Mouse (Mus musculus) macrophage (primary cell): ENCODE data around the gene Gna14. TPM values are rescaled to one million over a fixed set of nuclear protein-coding genes. Genes with fewer than 3 reads are reported as not detected.

Source experiments
- H3K27ac ChIP-seq: fragments of 350-480 bp; formaldehyde crosslinking; 2 replicates; pipeline ENCODE4 v1.9.0; 2021
- H3K36me3 ChIP-seq: fragments of 350-480 bp; formaldehyde crosslinking; 2 replicates; pipeline ENCODE4 v1.9.0; 2021; ENCODE audit errors: inconsistent target
- H3K4me3 ChIP-seq: fragments of 350-480 bp; formaldehyde crosslinking; 2 replicates; pipeline ENCODE4 v1.9.0; 2021; ENCODE audit errors: inconsistent target
- H3K79me2 ChIP-seq: fragments of 350-480 bp; formaldehyde crosslinking; 2 replicates; pipeline ENCODE4 v1.9.0; 2021; ENCODE audit errors: inconsistent target
- WGBS: methylation state at CpG from one replicate; pipeline ENCODE4 v1.1.7; 2026; ENCODE audit warnings: inconsistent platforms; ENCODE audit not compliant: missing documents; 5-methylcytosine and 5-hydroxymethylcytosine counted together
- polyA plus RNA-seq: library from polyadenylated mRNA; stranded (reverse); fragments of 250-400 nt; gene quantifications from 3 replicates; pipeline ENCODE4 v1.2.4, GENCODE M21; 2018; ENCODE audit warnings: inconsistent platforms
- total RNA-seq, 78 experiments: library from RNA; depleted of rRNA; stranded (reverse); fragments of 250-400 nt; gene quantifications; 1 replicate in 9 of 78; 2 replicates in 24 of 78; 3 replicates in 43 of 78; 4 replicates in 2 of 78; pipeline ENCODE4 v1.2.4; 2018; ENCODE audit warnings: inconsistent platforms in 56 of 78

Gene Gna14
- total RNA-seq (2018; cell fraction: chromatin; rRNA removed): under 1 TPM in 1 of 26 experiments, not detected in 25; 0.22 TPM
- total RNA-seq (2018; cell fraction: cytosol; rRNA removed): under 1 TPM in 10 of 26 experiments, not detected in 16; 0.03 to 0.17 (median 0.05) TPM
- total RNA-seq (2018; cell fraction: nucleus; rRNA removed): under 1 TPM in 3 of 26 experiments, not detected in 23; 0.17 to 0.37 (median 0.34) TPM
- polyA plus RNA-seq: 0.11 to 0.13 TPM in 2 of 3 replicates, not detected in the other

GRCm38 (mm10) chr19:16435531-16436231, at the start of gene Gna14:
Gna14 (plus strand) TSS chr19:16435762.
- Histone ChIP-seq H3K36me3 (no peaks in the 10 kb centered on the region), H3K79me2 (no peaks in the 10 kb centered on the region), H3K4me3 (peak within 1 kb of the TSS; percentile 17; the same call in 1 of the 2 replicates), H3K27ac (no peak within 1 kb of the TSS)
- WGBS: 3% methylated on average over 27 of the region's 27 CpGs

- WGBS: 74% methylated on average over 6 of the region's 6 CpGs
- Histone ChIP-seq H3K36me3 (peaks cover 25% of the 10 kb centered on the region; the same call in 1 of the 2 replicates), H3K4me3 (no peak overlapping the region), H3K27ac (peak overlapping the region; percentile 33), H3K79me2 (peaks cover under 1% of the 10 kb centered on the region; the same call in 1 of the 2 replicates)
These were observed 49.0 kb upstream of the Gna14 start for GRCm38 (mm10) chr19:16386514-16386913.

- Histone ChIP-seq H3K79me2 (no peaks in the 10 kb centered on the region), H3K36me3 (peaks cover 10% of the 10 kb centered on the region; the same call in 1 of the 2 replicates), H3K27ac (no peak overlapping the region), H3K4me3 (no peak overlapping the region)
- 96% methylated on average over 6 of the region's 6 CpGs for WGBS
These were observed 45.3 kb upstream of the Gna14 start for GRCm38 (mm10) chr19:16390192-16390795.

- 95% methylated on average over 5 of the region's 5 CpGs for WGBS
- Histone ChIP-seq H3K27ac (no peak overlapping the region), H3K4me3 (no peak overlapping the region), H3K36me3 (no peaks in the 10 kb centered on the region), H3K79me2 (no peaks in the 10 kb centered on the region)
These were observed 41.2 kb upstream of the Gna14 start for GRCm38 (mm10) chr19:16394381-16394780.

GRCm38 (mm10) chr19:16403101-16403500, 32.5 kb upstream of the Gna14 start:
- 93% methylated on average over 6 of the region's 6 CpGs for WGBS
- H3K36me3 ChIP-seq: no peaks in the 10 kb centered on the region
- no peaks in the 10 kb centered on the region for H3K79me2 ChIP-seq
- H3K27ac ChIP-seq: no peak overlapping the region
- no peak overlapping the region for H3K4me3 ChIP-seq

- WGBS: 0% methylated on average over 1 of the region's 1 CpGs
- peak overlapping the region; percentile 79 for H3K27ac ChIP-seq
These were observed 27.8 kb upstream of the Gna14 start for GRCm38 (mm10) chr19:16407727-16408126.

DNA sequence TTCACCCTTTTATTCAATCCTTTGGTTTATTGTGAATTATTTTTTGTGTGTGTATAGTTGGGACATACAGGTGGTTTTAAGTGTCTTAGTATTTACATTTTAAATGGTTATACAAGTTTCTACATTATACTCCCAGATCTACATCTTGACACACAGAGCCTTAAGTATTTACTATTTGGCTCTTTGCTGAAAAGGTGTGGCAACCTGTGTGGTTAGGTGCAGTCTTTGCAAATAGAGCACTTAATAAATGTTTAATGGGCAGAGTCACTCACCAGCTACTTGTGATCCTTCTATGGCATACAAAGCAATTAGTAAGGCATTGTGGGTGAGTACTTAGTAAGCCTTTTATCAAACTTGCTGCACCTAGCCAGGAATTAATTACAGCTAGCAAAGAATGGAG, 24.3 kb upstream of the Gna14 start:
- Histone ChIP-seq H3K4me3 (no peak overlapping the region), H3K36me3 (no peaks in the 10 kb centered on the region), H3K27ac (no peak overlapping the region), H3K79me2 (no peaks in the 10 kb centered on the region)

More at GRCm38 (mm10) chr19:16407727-16408126, 27.8 kb upstream of the Gna14 start:
- H3K79me2 ChIP-seq: no peaks in the 10 kb centered on the region
- no peak overlapping the region for H3K4me3 ChIP-seq
- H3K36me3 ChIP-seq: no peaks in the 10 kb centered on the region

- 94% methylated on average over 5 of the region's 5 CpGs for WGBS
- Histone ChIP-seq H3K36me3 (no peaks in the 10 kb centered on the region), H3K4me3 (no peak overlapping the region), H3K79me2 (no peaks in the 10 kb centered on the region), H3K27ac (no peak overlapping the region)
These were observed 17.4 kb upstream of the Gna14 start for GRCm38 (mm10) chr19:16418086-16418663.

DNA sequence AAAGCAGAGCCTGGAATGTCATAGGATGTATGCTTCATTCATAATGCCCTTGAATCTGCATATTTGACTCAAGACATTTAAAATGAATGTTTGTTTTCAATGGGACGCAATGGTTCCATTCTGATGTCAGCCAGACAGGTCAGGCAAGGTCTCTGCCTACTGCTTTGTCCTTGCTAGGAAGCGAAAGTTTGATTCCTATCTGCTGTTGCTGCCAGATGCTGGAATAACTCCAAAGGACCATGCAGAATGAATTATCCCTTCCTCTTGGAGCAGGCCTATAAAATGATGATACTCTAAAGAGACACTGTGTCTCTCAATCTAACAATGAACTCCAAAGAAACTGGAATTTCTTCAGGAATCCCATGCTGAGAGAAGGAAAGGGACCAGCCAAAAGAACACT, 10.0 kb upstream of the Gna14 start:
- Histone ChIP-seq H3K36me3 (no peaks in the 10 kb centered on the region), H3K4me3 (no peak overlapping the region), H3K79me2 (no peaks in the 10 kb centered on the region), H3K27ac (no peak overlapping the region)
- WGBS: 87% methylated on average over 2 of the region's 2 CpGs

GRCm38 (mm10) chr19:16431368-16431767, 4.2 kb upstream of the Gna14 start:
- Histone ChIP-seq H3K4me3 (no peak overlapping the region), H3K79me2 (no peaks in the 10 kb centered on the region), H3K36me3 (no peaks in the 10 kb centered on the region), H3K27ac (no peak overlapping the region)
- 90% methylated on average over 8 of the region's 8 CpGs for WGBS

- H3K36me3 ChIP-seq: no peaks in the 10 kb centered on the region
- H3K27ac ChIP-seq: no peak overlapping the region
- WGBS: 3% methylated on average over 9 of the region's 9 CpGs
- H3K4me3 ChIP-seq: peak overlapping the region; percentile 17; the same call in 1 of the 2 replicates
- H3K79me2 ChIP-seq: no peaks in the 10 kb centered on the region
These were observed 683 bp upstream of the Gna14 start for GRCm38 (mm10) chr19:16434879-16435278.

GRCm38 (mm10) chr19:16436335-16437169, 990 bp downstream of the Gna14 start:
- Histone ChIP-seq H3K27ac (no peak overlapping the region), H3K4me3 (peak overlapping the region; percentile 17; the same call in 1 of the 2 replicates), H3K79me2 (no peaks in the 10 kb centered on the region), H3K36me3 (no peaks in the 10 kb centered on the region)
- WGBS: 14% methylated on average over 61 of the region's 61 CpGs

GRCm38 (mm10) chr19:16437170-16437483, 1.6 kb downstream of the Gna14 start:
- Histone ChIP-seq H3K4me3 (no peak overlapping the region), H3K36me3 (no peaks in the 10 kb centered on the region), H3K79me2 (no peaks in the 10 kb centered on the region), H3K27ac (no peak overlapping the region)
- 91% methylated on average over 4 of the region's 4 CpGs for WGBS

GRCm38 (mm10) chr19:16437906-16438305, 2.3 kb downstream of the Gna14 start:
- Histone ChIP-seq H3K27ac (no peak overlapping the region), H3K79me2 (no peaks in the 10 kb centered on the region), H3K36me3 (no peaks in the 10 kb centered on the region), H3K4me3 (no peak overlapping the region)
- 90% methylated on average over 5 of the region's 5 CpGs for WGBS
